Mouse (Mus musculus): ENCODE data around the gene Zfp963.

- TF ChIP-seq CTCF (IDR thresholded peaks at IDR 0.05; ENCODE audit: borderline replicate concordance, control insufficient read depth, extremely low read depth, insufficient read depth, low read length, poor library complexity), result no peak
- no peak for TF ChIP-seq POLR2A (IDR thresholded peaks at IDR 0.05; ENCODE audit: control insufficient read depth, extremely low read depth, insufficient read depth, low read length, poor library complexity)
Observed at GRCm38 (mm10) chr8:69790364-69790763, 40.6 kb upstream of the Zfp963 start.
